Mouse (Mus musculus) liver, embryonic 16.5 days (tissue): ENCODE measurements around the gene Cckbr. TPM values are rescaled to one million over a fixed set of nuclear protein-coding genes. Genes with fewer than 3 reads are reported as not detected.
"Not testable (repeated sequence)": the region's sequence is repeated elsewhere in the genome, so short reads cannot be mapped to it uniquely, and the experiment has no call there.

Experiments
- ATAC-seq: fragments of 200-750 bp; cut with Nextera tagmentation; 2 replicates; pipeline ENCODE4 v1.8.0; 2017; ENCODE audit warnings: low read depth, mild to moderate bottlenecking, moderate number of reproducible peaks, moderate library complexity
- H3K27ac ChIP-seq: fragments of 300-500 bp; sonication (generic); 2 replicates; pipeline ENCODE4 v1.5.1; 2014; ENCODE audit warnings: mild to moderate bottlenecking, low read length
- H3K27me3 ChIP-seq: fragments of 300-500 bp; sonication (generic); 2 replicates; pipeline ENCODE4 v1.6.1; 2014; ENCODE audit warnings: low read depth, low read length, mixed read lengths; ENCODE audit not compliant: control insufficient read depth, insufficient read depth
- H3K36me3 ChIP-seq: fragments of 300-500 bp; sonication (generic); 2 replicates; pipeline ENCODE4 v1.6.1; 2014; ENCODE audit warnings: mild to moderate bottlenecking; ENCODE audit not compliant: control insufficient read depth, insufficient read depth
- H3K4me1 ChIP-seq: fragments of 300-500 bp; sonication (generic); 2 replicates; pipeline ENCODE4 v1.6.1; 2014; ENCODE audit warnings: low read depth, low read length, mixed read lengths; ENCODE audit not compliant: control insufficient read depth
- H3K4me2 ChIP-seq: fragments of 300-500 bp; sonication (generic); 2 replicates; pipeline ENCODE4 v1.6.1; 2014; ENCODE audit warnings: low read depth, low read length, mixed read lengths
- H3K4me3 ChIP-seq: fragments of 300-500 bp; sonication (generic); 2 replicates; pipeline ENCODE4 v1.5.1; 2014; ENCODE audit warnings: low read depth, mild to moderate bottlenecking, low read length
- H3K9ac ChIP-seq: fragments of 300-500 bp; sonication (generic); 2 replicates; pipeline ENCODE4 v1.6.1; 2014; ENCODE audit warnings: low read depth, low read length
- H3K9me3 ChIP-seq: fragments of 300-500 bp; sonication (generic); replicated peaks from 2 replicates; pipeline ENCODE4 v1.6.1; 2016; ENCODE audit warnings: low read length; ENCODE audit not compliant: control insufficient read depth
- WGBS: fragments of 180-500 bp; shearing (Covaris S2); extraction: QIAGEN DNeasy Blood & Tissue Kit; methylation state at CpG from one replicate; pipeline ENCODE4 v1.1.7; 2014; ENCODE audit not compliant: insufficient replicate concordance; 5-methylcytosine and 5-hydroxymethylcytosine counted together
- polyA plus RNA-seq: library from polyadenylated mRNA; unstranded; fragments of >200 nt; fragmentation: Nextera tagmentation; extraction: Ambion mirVana; gene quantifications from 2 replicates; pipeline ENCODE4 v1.2.1, GENCODE M21; 2015

Cckbr gene
- polyA plus RNA-seq, 1 experiment from 2014 or later, result not detected

DNA sequence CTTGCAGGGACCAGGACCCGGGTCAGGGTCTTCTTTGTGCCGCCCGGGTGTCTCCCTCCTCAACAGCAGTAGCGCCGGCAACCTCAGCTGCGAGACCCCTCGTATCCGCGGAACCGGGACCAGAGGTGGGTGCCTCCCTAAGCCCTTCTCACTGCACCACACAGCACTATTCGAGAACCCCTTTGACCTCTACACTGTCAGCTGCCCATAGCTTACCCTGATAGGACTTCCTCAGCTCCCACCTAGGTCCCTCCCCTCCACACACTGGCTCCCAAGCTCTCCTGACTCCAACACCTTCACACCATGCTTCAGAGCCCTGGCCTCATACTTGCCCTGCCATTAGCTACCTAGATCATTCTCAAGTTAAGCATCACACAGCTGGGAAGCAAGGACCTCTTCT, 520 bp downstream of the Cckbr start:
- 9% methylated on average over 11 of the region's 11 CpGs for WGBS
- Histone ChIP-seq H3K4me3 (no peak overlapping the region), H3K36me3 (no peaks in the 10 kb centered on the region), H3K27ac (no peak overlapping the region), H3K4me1 (no peaks in the 10 kb centered on the region), H3K27me3 (peaks cover 27% of the 10 kb centered on the region), H3K9ac (no peak overlapping the region), H3K4me2 (no peak overlapping the region), H3K9me3 (no peaks in the 10 kb centered on the region)
- no peak for ATAC-seq

- H3K27me3 ChIP-seq, result peaks cover 4% of the 10 kb centered on the region; the same call in 1 of the 2 replicates
- no peak overlapping the region for H3K9ac ChIP-seq
- no peaks in the 10 kb centered on the region for H3K9me3 ChIP-seq
- H3K36me3 ChIP-seq, result no peaks in the 10 kb centered on the region
- no peaks in the 10 kb centered on the region for H3K4me1 ChIP-seq
- no peak overlapping the region for H3K4me3 ChIP-seq
- no peak for ATAC-seq
- no peak overlapping the region for H3K4me2 ChIP-seq
- H3K27ac ChIP-seq, result no peak overlapping the region
- WGBS, result 46% methylated on average over 1 of the region's 1 CpGs
Measured at GRCm38 (mm10) chr7:105432058-105432457, 6.5 kb downstream of the Cckbr start.

GRCm38 (mm10) chr7:105433859-105434258, 8.3 kb downstream of the Cckbr start:
- 68% methylated on average over 17 of the region's 17 CpGs for WGBS
- Histone ChIP-seq H3K9ac (no peak overlapping the region), H3K4me2 (no peak overlapping the region), H3K36me3 (no peaks in the 10 kb centered on the region), H3K27me3 (no peaks in the 10 kb centered on the region), H3K4me1 (no peaks in the 10 kb centered on the region), H3K4me3 (no peak overlapping the region), H3K27ac (no peak overlapping the region), H3K9me3 (no peaks in the 10 kb centered on the region)
- no peak for ATAC-seq

- whole genome bisulfite sequencing, result 71% methylated on average over 22 of the region's 22 CpGs
- Histone ChIP-seq H3K9ac (no peak overlapping the region), H3K4me2 (no peak overlapping the region), H3K4me1 (no peaks in the 10 kb centered on the region), H3K27me3 (no peaks in the 10 kb centered on the region), H3K36me3 (no peaks in the 10 kb centered on the region), H3K27ac (no peak overlapping the region), H3K4me3 (no peak overlapping the region), H3K9me3 (no peaks in the 10 kb centered on the region)
- ATAC-seq, result no peak
Measured at GRCm38 (mm10) chr7:105434798-105435197, 9.3 kb downstream of the Cckbr start.

- H3K27ac ChIP-seq, result no peak overlapping the region
- no peak overlapping the region for H3K4me2 ChIP-seq
- WGBS, result 55% methylated on average over 7 of the region's 7 CpGs
- H3K27me3 ChIP-seq, result no peaks in the 10 kb centered on the region
- H3K36me3 ChIP-seq, result no peaks in the 10 kb centered on the region
- no peak for ATAC-seq
- H3K9ac ChIP-seq, result no peak overlapping the region
- no peak overlapping the region for H3K4me3 ChIP-seq
- H3K9me3 ChIP-seq, result no peaks in the 10 kb centered on the region
- no peaks in the 10 kb centered on the region for H3K4me1 ChIP-seq
Measured at GRCm38 (mm10) chr7:105437979-105438772, 12.6 kb downstream of the Cckbr start.

DNA sequence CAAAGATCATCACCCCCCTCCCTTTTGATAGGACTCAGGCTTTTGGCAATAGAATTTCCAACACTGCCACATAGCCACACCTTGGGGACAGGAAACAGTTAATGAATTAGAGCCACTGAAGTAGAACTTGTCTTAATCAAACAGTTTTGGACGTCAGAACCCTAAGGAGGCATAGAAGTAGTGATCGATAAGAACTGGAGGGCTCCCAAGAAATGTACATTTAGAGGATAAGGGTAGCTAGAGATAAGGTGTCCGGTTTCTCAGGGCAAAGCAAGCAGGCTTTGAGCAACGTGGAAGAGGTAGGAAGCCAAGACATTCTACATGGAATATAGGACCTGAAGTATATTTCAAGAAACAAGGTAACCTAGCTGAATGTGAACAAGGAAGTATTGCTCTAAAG, 15.9 kb downstream of the Cckbr start:
- H3K9ac ChIP-seq, result no peak overlapping the region
- H3K4me3 ChIP-seq, result no peak overlapping the region
- no peaks in the 10 kb centered on the region for H3K9me3 ChIP-seq
- no peak overlapping the region for H3K27ac ChIP-seq
- H3K4me2 ChIP-seq, result no peak overlapping the region
- H3K27me3 ChIP-seq, result no peaks in the 10 kb centered on the region
- no peak for ATAC-seq
- no peaks in the 10 kb centered on the region for H3K4me1 ChIP-seq
- H3K36me3 ChIP-seq, result no peaks in the 10 kb centered on the region
- WGBS, result 39% methylated on average over 4 of the region's 4 CpGs

DNA sequence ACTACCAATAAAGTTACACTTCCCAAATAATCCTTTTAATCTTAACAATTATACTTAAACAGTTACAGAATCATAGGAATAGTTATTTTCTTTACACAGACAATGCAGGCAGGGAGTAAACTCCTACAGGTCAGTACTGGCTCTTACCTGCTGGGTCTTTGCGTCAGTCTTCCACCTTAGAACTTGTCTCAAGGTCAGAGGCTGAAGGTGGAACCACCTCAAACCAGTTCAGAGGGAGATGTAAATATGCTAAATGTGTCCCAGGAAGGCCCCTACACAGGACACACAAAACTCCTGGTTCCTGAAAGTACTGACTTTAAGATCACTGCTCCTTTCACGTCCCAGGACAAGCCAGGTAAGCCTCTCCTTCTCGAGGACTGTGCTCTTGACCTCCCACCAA, 19.5 kb downstream of the Cckbr start:
- Histone ChIP-seq H3K9me3 (no peaks in the 10 kb centered on the region), H3K9ac (no peak overlapping the region), H3K4me2 (no peak overlapping the region), H3K4me3 (no peak overlapping the region), H3K27ac (no peak overlapping the region), H3K4me1 (no peaks in the 10 kb centered on the region), H3K36me3 (no peaks in the 10 kb centered on the region), H3K27me3 (no peaks in the 10 kb centered on the region)
- 45% methylated on average over 3 of the region's 3 CpGs for whole genome bisulfite sequencing
- no peak for ATAC-seq

GRCm38 (mm10) chr7:105453345-105453744, 27.8 kb downstream of the Cckbr start:
- not testable (repeated sequence) for H3K36me3 ChIP-seq, H3K4me1 ChIP-seq, H3K9me3 ChIP-seq, H3K4me2 ChIP-seq, H3K27ac ChIP-seq, H3K9ac ChIP-seq, H3K4me3 ChIP-seq, H3K27me3 ChIP-seq, ATAC-seq
- 50% methylated on average over 4 of the region's 4 CpGs for WGBS

- H3K4me1 ChIP-seq, result no peaks in the 10 kb centered on the region
- H3K36me3 ChIP-seq, result no peaks in the 10 kb centered on the region
- no peak overlapping the region for H3K27ac ChIP-seq
- no peaks in the 10 kb centered on the region for H3K27me3 ChIP-seq
- H3K9me3 ChIP-seq, result no peaks in the 10 kb centered on the region
- no peak overlapping the region for H3K4me2 ChIP-seq
- no peak overlapping the region for H3K9ac ChIP-seq
- ATAC-seq, result no peak
- H3K4me3 ChIP-seq, result no peak overlapping the region
Measured at GRCm38 (mm10) chr7:105458546-105458945, 33.0 kb downstream of the Cckbr start.
